Mouse (Mus musculus) G1E (cell line): ENCODE data around the gene Specc1.

ENCODE experiments used
- CTCF ChIP-seq: IDR thresholded peaks from 2 replicates; pipeline ENCODE4 v1.5.1; 2012; ENCODE audit warnings: low read depth, low read length, inconsistent platforms, mixed read lengths
- GATA1 ChIP-seq: IDR thresholded peaks from 2 replicates; pipeline ENCODE4 v1.6.1; 2012; ENCODE audit warnings: borderline replicate concordance, low read length, inconsistent platforms, mixed read lengths
- GATA2 ChIP-seq: IDR thresholded peaks from 2 replicates; pipeline ENCODE4 v1.6.1; 2012; ENCODE audit warnings: low read depth, low read length, inconsistent platforms, borderline replicate concordance

- TF ChIP-seq CTCF: no peak
- no peak for TF ChIP-seq GATA1
- TF ChIP-seq GATA2: no peak
Measured at GRCm38 (mm10) chr11:61929323-61930097, 27.1 kb upstream of the Specc1 start.
